Mouse (Mus musculus) kidney, embryonic 14.5 days (tissue): ENCODE data around the gene Zfp747. TPM values are rescaled to one million over a fixed set of nuclear protein-coding genes. Genes with fewer than 3 reads are reported as not detected.
"Not testable (repeated sequence)": the region's sequence is repeated elsewhere in the genome, so short reads cannot be mapped to it uniquely, and the experiment has no call there.

Source experiments
- ATAC-seq: fragments of 200-750 bp; cut with Nextera tagmentation; 2 replicates; pipeline ENCODE4 v1.8.0; 2017; ENCODE audit warnings: moderate number of reproducible peaks, mild to moderate bottlenecking, moderate TSS enrichment, moderate library complexity; ENCODE audit not compliant: low FRiP score, low TSS enrichment
- H3K27ac ChIP-seq: fragments of 300-500 bp; sonication (generic); 2 replicates; pipeline ENCODE4 v1.5.1; 2014; ENCODE audit warnings: low read depth, mild to moderate bottlenecking, low read length, moderate library complexity, mixed read lengths
- H3K27me3 ChIP-seq: fragments of 300-500 bp; sonication (generic); 2 replicates; pipeline ENCODE4 v1.6.1; 2014; ENCODE audit warnings: mild to moderate bottlenecking, low read length; ENCODE audit not compliant: control insufficient read depth, insufficient read depth
- H3K36me3 ChIP-seq: fragments of 300-500 bp; sonication (generic); 2 replicates; pipeline ENCODE4 v1.6.1; 2014; ENCODE audit warnings: low read length, mixed read lengths; ENCODE audit not compliant: control insufficient read depth, insufficient read depth
- H3K4me1 ChIP-seq: fragments of 300-500 bp; sonication (generic); 2 replicates; pipeline ENCODE4 v1.6.1; 2014; ENCODE audit warnings: low read length, mixed read lengths; ENCODE audit not compliant: control insufficient read depth, insufficient read depth
- H3K4me2 ChIP-seq: fragments of 300-500 bp; sonication (generic); replicated peaks from 2 replicates; pipeline ENCODE4 v1.6.1; 2014; ENCODE audit warnings: low read depth, mild to moderate bottlenecking, low read length
- H3K4me3 ChIP-seq: fragments of 300-500 bp; sonication (generic); 2 replicates; pipeline ENCODE4 v1.5.1; 2014; ENCODE audit warnings: mild to moderate bottlenecking, low read length
- H3K9ac ChIP-seq: fragments of 300-500 bp; sonication (generic); 2 replicates; pipeline ENCODE4 v1.6.1; 2014; ENCODE audit warnings: low read depth, mild to moderate bottlenecking, low read length, moderate library complexity
- H3K9me3 ChIP-seq: fragments of 300-500 bp; sonication (generic); 2 replicates; pipeline ENCODE4 v1.6.1; 2016; ENCODE audit warnings: low read length; ENCODE audit not compliant: control insufficient read depth
- WGBS: fragments of 180-500 bp; shearing (Covaris S2); extraction: QIAGEN DNeasy Blood & Tissue Kit; methylation state at CpG from one replicate; pipeline ENCODE4 v1.1.7; 2014; 5-methylcytosine and 5-hydroxymethylcytosine counted together
- polyA plus RNA-seq: library from polyadenylated mRNA; unstranded; fragments of >200 nt; fragmentation: Nextera tagmentation; extraction: Ambion mirVana; gene quantifications from 2 replicates; pipeline ENCODE4 v1.2.1, GENCODE M21; 2014

Zfp747 gene
- polyA plus RNA-seq, 1 experiment from 2014 or later = 8.4 TPM

- H3K36me3 ChIP-seq = no peaks in the 10 kb centered on the region
- WGBS = 58% methylated on average over 3 of the region's 3 CpGs
- H3K9me3 ChIP-seq = no peaks in the 10 kb centered on the region
- no peak overlapping the region for H3K9ac ChIP-seq
- no peak overlapping the region for H3K4me3 ChIP-seq
- no peak for ATAC-seq
- no peaks in the 10 kb centered on the region for H3K4me1 ChIP-seq
- no peaks in the 10 kb centered on the region for H3K27me3 ChIP-seq
- no peak overlapping the region for H3K27ac ChIP-seq
- no peak overlapping the region for H3K4me2 ChIP-seq
Measured at GRCm38 (mm10) chr7:127400355-127400754, 24.5 kb upstream of the Zfp747 start.

GRCm38 (mm10) chr7:127393944-127394333 lies 18.1 kb upstream of the Zfp747 start:
- no peaks in the 10 kb centered on the region for H3K9me3 ChIP-seq
- peaks cover 5% of the 10 kb centered on the region for H3K36me3 ChIP-seq
- H3K4me1 ChIP-seq = peaks cover 9% of the 10 kb centered on the region; the same call in 1 of the 2 replicates
- H3K4me3 ChIP-seq = peak overlapping the region; percentile 75
- peak; percentile 8; the same call in 1 of the 2 replicates for ATAC-seq
- H3K4me2 ChIP-seq = peak overlapping the region; percentile 85
- WGBS = 18% methylated on average over 7 of the region's 7 CpGs
- H3K9ac ChIP-seq = peak overlapping the region; percentile 57; the same call in 1 of the 2 replicates
- H3K27ac ChIP-seq = peak overlapping the region; percentile 30
- H3K27me3 ChIP-seq = no peaks in the 10 kb centered on the region

- Histone ChIP-seq H3K36me3 (peaks cover 5% of the 10 kb centered on the region), H3K4me3 (peak within 1 kb of the TSS; percentile 75), H3K9ac (peak within 1 kb of the TSS; percentile 78), H3K9me3 (no peaks in the 10 kb centered on the region), H3K4me2 (peak within 1 kb of the TSS; percentile 85), H3K27ac (peak within 1 kb of the TSS; percentile 78), H3K4me1 (peaks cover 9% of the 10 kb centered on the region; the same call in 1 of the 2 replicates), H3K27me3 (no peaks in the 10 kb centered on the region)
- under 1% methylated on average over 45 of the region's 45 CpGs for WGBS
- ATAC-seq = peak; percentile 93
Measured at GRCm38 (mm10) chr7:127393157-127393943, 17.5 kb upstream of the Zfp747 start, which contains the start of gene E430018J23Rik. E430018J23Rik (minus strand) TSS chr7:127393629.

DNA sequence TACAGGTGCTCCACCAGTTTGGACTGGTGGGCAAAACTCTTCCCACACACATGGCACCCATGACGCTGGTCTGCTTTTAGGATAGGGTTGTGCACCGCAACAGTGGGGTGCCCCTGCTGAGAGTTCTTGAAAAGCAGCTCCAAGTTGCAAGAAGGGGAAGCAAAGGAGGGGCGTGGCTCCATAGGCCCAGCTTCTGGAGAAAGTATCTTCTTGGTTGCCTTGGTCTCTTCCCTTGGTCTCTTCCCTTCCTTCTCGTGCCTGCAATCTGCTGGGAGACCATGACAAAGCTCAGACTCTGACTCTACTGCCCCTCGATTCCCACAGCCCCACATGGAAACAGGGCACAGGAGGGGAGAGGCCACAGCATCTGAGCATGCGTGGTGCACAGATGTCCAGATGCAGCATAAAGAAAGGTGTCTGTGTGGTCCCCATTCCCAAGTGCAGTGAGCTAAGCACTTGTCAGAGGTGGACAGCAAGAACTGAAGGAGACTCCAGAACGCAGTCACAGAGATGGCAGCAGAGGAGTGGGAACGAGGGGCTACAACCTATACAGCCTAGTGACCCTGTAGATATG lies 16.5 kb upstream of the Zfp747 start:
- H3K4me2 ChIP-seq = peak overlapping the region; percentile 85
- H3K27me3 ChIP-seq = no peaks in the 10 kb centered on the region
- H3K27ac ChIP-seq = no peak overlapping the region
- peaks cover 9% of the 10 kb centered on the region; the same call in 1 of the 2 replicates for H3K4me1 ChIP-seq
- peak overlapping the region; percentile 75; the same call in 1 of the 2 replicates for H3K4me3 ChIP-seq
- peaks cover 5% of the 10 kb centered on the region for H3K36me3 ChIP-seq
- peak overlapping the region; percentile 78; the same call in 1 of the 2 replicates for H3K9ac ChIP-seq
- 86% methylated on average over 8 of the region's 8 CpGs for WGBS
- no peaks in the 10 kb centered on the region for H3K9me3 ChIP-seq
- no peak for ATAC-seq

- no peak overlapping the region for H3K4me2 ChIP-seq
- ATAC-seq = no peak
- H3K27me3 ChIP-seq = no peaks in the 10 kb centered on the region
- H3K4me3 ChIP-seq = no peak overlapping the region
- H3K27ac ChIP-seq = no peak overlapping the region
- 94% methylated on average over 16 of the region's 16 CpGs for WGBS
- no peak overlapping the region for H3K9ac ChIP-seq
- peaks cover 5% of the 10 kb centered on the region for H3K36me3 ChIP-seq
- peaks cover 9% of the 10 kb centered on the region; the same call in 1 of the 2 replicates for H3K4me1 ChIP-seq
- no peaks in the 10 kb centered on the region for H3K9me3 ChIP-seq
Measured at GRCm38 (mm10) chr7:127391538-127391937, 15.7 kb upstream of the Zfp747 start.

GRCm38 (mm10) chr7:127390306-127390705 lies 14.5 kb upstream of the Zfp747 start:
- Histone ChIP-seq H3K36me3 (peaks cover 5% of the 10 kb centered on the region), H3K9me3 (no peaks in the 10 kb centered on the region), H3K27me3 (no peaks in the 10 kb centered on the region), H3K4me3 (no peak overlapping the region), H3K4me1 (peaks cover 9% of the 10 kb centered on the region; the same call in 1 of the 2 replicates), H3K4me2 (no peak overlapping the region), H3K27ac (no peak overlapping the region), H3K9ac (no peak overlapping the region)
- ATAC-seq = no peak
- 73% methylated on average over 7 of the region's 7 CpGs for WGBS

DNA sequence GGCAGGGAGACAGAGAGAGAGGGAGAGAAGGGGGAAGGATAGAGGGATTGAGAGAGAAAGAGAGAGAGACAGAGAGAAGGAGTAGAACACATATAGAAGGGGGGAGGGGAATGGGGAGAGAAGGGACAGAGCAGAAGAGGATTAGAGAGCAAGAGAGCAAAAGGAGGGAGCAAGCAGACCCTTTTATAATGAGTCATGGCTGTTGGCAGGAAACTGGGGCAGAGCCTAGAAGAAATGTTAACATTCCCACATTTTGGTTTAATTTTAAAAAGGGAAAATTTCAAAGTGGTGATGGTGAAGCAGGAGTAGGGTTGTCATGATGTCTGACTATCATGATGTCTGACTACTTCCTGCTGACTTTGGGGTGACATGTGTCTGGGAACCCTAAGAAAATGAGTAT lies 12.4 kb upstream of the Zfp747 start:
- ATAC-seq, H3K4me2 ChIP-seq, H3K36me3 ChIP-seq, H3K4me1 ChIP-seq, H3K9ac ChIP-seq, H3K27me3 ChIP-seq, H3K9me3 ChIP-seq, H3K27ac ChIP-seq, H3K4me3 ChIP-seq: not testable (repeated sequence)

- Histone ChIP-seq H3K27me3 (no peaks in the 10 kb centered on the region), H3K4me1 (no peaks in the 10 kb centered on the region), H3K9me3 (peaks cover 3% of the 10 kb centered on the region; the same call in 1 of the 2 replicates), H3K4me3 (peak within 1 kb of the TSS; percentile 50), H3K4me2 (peak within 1 kb of the TSS; percentile 57), H3K27ac (no peak within 1 kb of the TSS), H3K36me3 (peaks cover 3% of the 10 kb centered on the region), H3K9ac (peak within 1 kb of the TSS; percentile 71)
- WGBS = 19% methylated on average over 38 of the region's 38 CpGs
- ATAC-seq = peak; percentile 90
Measured at GRCm38 (mm10) chr7:127386641-127387392, 11.0 kb upstream of the Zfp747 start, which contains the start of gene 9130019O22Rik. 9130019O22Rik (minus strand) TSS chr7:127387166.
